Mouse (Mus musculus) C2C12 (cell line): ENCODE results near the gene Cd300c. TPM values are rescaled to one million over a fixed set of nuclear protein-coding genes. Genes with fewer than 3 reads are reported as not detected.

Experiments used
- H3K27me3 ChIP-seq: one replicate; pipeline ENCODE4 v1.6.1; 2011; ENCODE audit not compliant: control insufficient read depth, insufficient read depth, insufficient read length
- H3K36me3 ChIP-seq: one replicate; pipeline ENCODE4 v1.6.1; 2011; ENCODE audit not compliant: control insufficient read depth, insufficient read depth
- H3K4me3 ChIP-seq: one replicate; pipeline ENCODE4 v1.5.1; 2011; ENCODE audit warnings: mild to moderate bottlenecking, control low read depth; ENCODE audit not compliant: poor library complexity, insufficient read depth, severe bottlenecking
- H3K79me2 ChIP-seq: one replicate; pipeline ENCODE4 v1.6.1; 2011; ENCODE audit not compliant: control insufficient read depth, insufficient read depth
- H3K79me3 ChIP-seq: one replicate; pipeline ENCODE4 v1.6.1; 2011; ENCODE audit warnings: low read depth, control low read depth
- H3ac ChIP-seq: one replicate; pipeline ENCODE3; 2011; ENCODE audit warnings: low read depth; ENCODE audit not compliant: control insufficient read depth, insufficient read length
- CEBPB ChIP-seq: IDR thresholded peaks from one replicate; pipeline ENCODE4 v1.6.1; 2011; ENCODE audit warnings: low read depth, mild to moderate bottlenecking, control low read depth, moderate library complexity
- CTCF ChIP-seq: IDR thresholded peaks from one replicate; pipeline ENCODE4 v1.5.1; 2011; ENCODE audit not compliant: control insufficient read depth, insufficient read depth, insufficient read length
- FOSL1 ChIP-seq: IDR thresholded peaks from one replicate; pipeline ENCODE4 v1.8.0; 2011; ENCODE audit warnings: mild to moderate bottlenecking, low read length; ENCODE audit not compliant: poor library complexity, insufficient read depth, severe bottlenecking
- MAX ChIP-seq: IDR thresholded peaks from one replicate; pipeline ENCODE4 v1.6.1; 2011; ENCODE audit warnings: mild to moderate bottlenecking, control low read depth
- MYOD1 ChIP-seq: IDR thresholded peaks from one replicate; pipeline ENCODE4 v1.6.1; 2011; ENCODE audit warnings: low read depth; ENCODE audit not compliant: control insufficient read depth, insufficient read length
- MYOG ChIP-seq: IDR thresholded peaks from one replicate; pipeline ENCODE4 v1.6.1; 2011; ENCODE audit not compliant: control insufficient read depth, insufficient read length; ENCODE audit errors: extremely low read depth
- USF1 ChIP-seq: IDR thresholded peaks from one replicate; pipeline ENCODE4 v1.6.1; 2011; ENCODE audit warnings: low read depth, mild to moderate bottlenecking, control low read depth, moderate library complexity
- polyA plus RNA-seq: library from polyadenylated mRNA; unstranded; fragments of >200 nt; fragmentation: generic; extraction: Trizol; gene quantifications from one replicate; pipeline ENCODE4 v1.2.1, GENCODE M21; 2012; ENCODE audit warnings: missing spikeins

Cd300c gene
- polyA plus RNA-seq, 1 experiment = not detected

GRCm38 (mm10) chr11:114908086-114908485, 60.9 kb downstream of the Cd300c start:
- Histone ChIP-seq H3K4me3 (no peak overlapping the region), H3K27me3 (no peaks in the 10 kb centered on the region), H3K79me2 (no peaks in the 10 kb centered on the region), H3K36me3 (no peaks in the 10 kb centered on the region), H3ac (no peak overlapping the region), H3K79me3 (no peaks in the 10 kb centered on the region)
- TF ChIP-seq CEBPB (no peak), CTCF (no peak), MYOD1 (no peak), FOSL1 (no peak), MYOG (no peak), USF1 (no peak), MAX (no peak)

DNA sequence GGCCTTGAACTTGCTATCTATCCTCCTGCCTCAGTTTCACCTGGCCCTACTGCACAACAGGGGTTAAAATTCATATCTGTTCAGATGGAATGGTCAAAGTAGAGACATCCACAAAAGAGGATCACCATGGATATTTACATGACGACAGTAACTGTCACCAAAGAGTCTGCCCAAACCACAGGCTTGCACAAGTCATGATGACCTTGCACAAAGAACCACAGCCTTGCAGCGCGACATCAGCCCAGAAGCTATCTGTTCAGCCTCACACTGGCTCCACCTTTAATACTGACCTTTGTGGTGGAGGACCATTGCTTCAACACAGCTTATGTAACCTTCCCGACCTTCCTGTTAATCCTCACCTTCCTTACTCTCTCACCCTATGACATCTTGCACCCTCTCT, 61.4 kb downstream of the Cd300c start:
- Histone ChIP-seq H3K79me3 (no peaks in the 10 kb centered on the region), H3K79me2 (no peaks in the 10 kb centered on the region), H3K27me3 (no peaks in the 10 kb centered on the region), H3ac (no peak overlapping the region), H3K36me3 (no peaks in the 10 kb centered on the region), H3K4me3 (no peak overlapping the region)
- TF ChIP-seq CEBPB (peak; percentile 32), MYOD1 (no peak)

Other genes starting within 250 kb of the Cd300c start
- 0.27 TPM for gene Dnaic2, start 241.7 kb downstream of the Cd300c start, polyA plus RNA-seq
- 0.25 TPM for gene Kif19a, start 203.8 kb downstream of the Cd300c start, polyA plus RNA-seq
- 0.49 TPM for gene Btbd17, start 173.2 kb downstream of the Cd300c start, polyA plus RNA-seq
- gene Gpr142, start 170.2 kb downstream of the Cd300c start, polyA plus RNA-seq = not detected
- 0.75 TPM for gene Gprc5c, start 118.0 kb downstream of the Cd300c start, polyA plus RNA-seq
- 0.02 TPM for gene Cd300a, start 79.1 kb downstream of the Cd300c start, polyA plus RNA-seq
- gene Cd300lb, start 34.8 kb downstream of the Cd300c start, polyA plus RNA-seq = 0.76 TPM
- not detected for gene Cd300ld, start 20.8 kb upstream of the Cd300c start, polyA plus RNA-seq
- not detected for gene Cd300c2, start 32.7 kb upstream of the Cd300c start, polyA plus RNA-seq
- not detected for gene Cd300ld2, start 47.0 kb upstream of the Cd300c start, polyA plus RNA-seq
- gene Cd300ld4, start 57.9 kb upstream of the Cd300c start, polyA plus RNA-seq = not detected
- 0.16 TPM for gene Cd300ld5, start 68.6 kb upstream of the Cd300c start, polyA plus RNA-seq
- not detected for gene Cd300ld3, start 79.3 kb upstream of the Cd300c start, polyA plus RNA-seq
- not detected for gene Cd300e, start 93.0 kb upstream of the Cd300c start, polyA plus RNA-seq
- gene Rab37, start 122.3 kb upstream of the Cd300c start, polyA plus RNA-seq = 0.07 TPM
- gene Cd300lf, start 164.8 kb upstream of the Cd300c start, polyA plus RNA-seq = not detected
- 19.1 TPM for gene Slc9a3r1, start 194.2 kb upstream of the Cd300c start, polyA plus RNA-seq
- gene Tmem104, start 218.3 kb upstream of the Cd300c start, polyA plus RNA-seq = 6.6 TPM
- gene Nat9, start 218.7 kb upstream of the Cd300c start, polyA plus RNA-seq = 9.1 TPM